Mouse (Mus musculus) adrenal gland, postnatal 4 days (tissue): ENCODE data around the gene Sh3rf1. TPM values are rescaled to one million over a fixed set of nuclear protein-coding genes. Genes with fewer than 3 reads are reported as not detected.
A peak's percentile ranks its signal among the peaks of the same experiment; 100 is the strongest.

Experiments
- DNase-seq, 2 experiments: peaks; one replicate each; pipeline ENCODE4 v3.0.0; 2021 to 2022; ENCODE audit warnings: low spot score in 2 of 2, mixed read lengths in 2 of 2
- long read RNA-seq, 2 experiments: library from polyadenylated mRNA; stranded (forward); transcript quantifications; one replicate each; pipeline ENCODE4 v2.0.0; 2021
- total RNA-seq, 2 experiments: library from RNA; stranded (reverse); gene quantifications; 2 replicates each; pipeline ENCODE4 v1.2.3; 2021

Sh3rf1 gene
- 10 to 100 TPM; 14.1 to 20.4 TPM for total RNA-seq
- long read RNA-seq, experiment 1, partial matches to known transcripts, result 0 of 1 reads
- long read RNA-seq, experiment 1, other reads (novel, unspliced or antisense), result 1 of 1 reads
- long read RNA-seq, experiment 2, partial matches to known transcripts, result 5 of 7 reads
- long read RNA-seq, experiment 2, other reads (novel, unspliced or antisense), result 2 of 7 reads

DNA sequence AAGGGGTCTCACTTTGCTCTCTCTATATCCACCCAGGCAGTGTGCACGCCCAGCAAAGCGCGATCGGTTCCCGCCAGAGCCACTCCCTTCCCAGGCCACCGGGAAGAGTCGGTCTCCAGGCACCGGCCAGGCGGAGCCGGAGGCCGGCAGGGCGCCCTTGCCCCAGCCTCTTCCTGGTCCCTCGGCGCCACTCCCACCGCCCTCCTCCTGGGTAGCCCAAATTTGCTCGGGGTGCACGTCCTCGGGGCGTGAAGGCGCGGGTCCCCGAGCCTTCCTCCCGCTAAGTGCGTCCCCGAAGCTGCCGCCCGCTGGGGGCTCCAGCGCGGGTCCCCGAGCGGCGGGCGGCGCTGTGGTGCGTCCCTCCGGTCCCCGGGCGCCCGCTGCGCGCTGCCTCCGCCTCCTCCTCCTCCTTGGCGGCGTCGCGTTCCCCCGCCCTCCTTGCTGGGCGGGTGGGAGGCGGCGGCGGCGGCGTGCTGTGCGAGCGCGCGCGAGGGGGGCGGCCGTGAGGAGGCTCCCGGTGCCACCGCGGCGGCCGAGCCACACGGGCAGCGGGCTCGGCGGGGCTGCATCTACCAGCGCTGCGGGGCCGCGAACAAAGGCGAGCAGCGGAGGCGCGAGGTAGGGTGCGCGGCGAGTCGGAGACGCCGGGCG is at the start of gene Sh3rf1:
Gene Sh3rf1, plus strand, starts transcription at position 144 of the 651 bp plus-strand sequence.
- DNase-seq, result peak; percentile 59 to 60

DNA sequence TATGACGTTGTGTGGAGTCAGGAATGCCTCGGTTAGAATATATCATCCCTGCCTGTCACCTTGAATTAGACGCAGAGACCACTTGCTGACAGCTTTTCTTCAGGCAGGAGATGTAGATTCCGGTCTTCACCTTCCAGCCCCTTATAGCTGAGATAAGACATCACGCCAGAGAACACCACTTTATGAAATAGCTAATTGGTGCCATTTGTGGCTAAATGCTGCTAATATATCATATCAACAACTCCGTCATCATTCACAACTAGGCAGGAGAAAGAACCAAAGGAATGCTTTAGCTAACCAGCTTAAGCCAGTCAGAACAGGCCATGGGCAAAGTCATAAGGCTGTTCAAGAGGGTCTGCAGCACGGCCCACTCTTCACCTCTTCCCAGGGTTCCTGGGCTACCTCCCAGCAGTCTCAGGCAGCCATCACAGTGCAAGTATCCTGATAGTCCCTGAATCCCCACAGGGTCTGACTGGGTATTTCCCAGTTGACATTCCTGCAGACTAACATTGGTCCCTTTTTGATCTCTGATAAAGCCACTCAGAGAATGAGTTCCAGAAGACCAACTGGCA is 49.7 kb upstream of the Sh3rf1 start:
- no peak for DNase-seq

- DNase-seq, result no peak
These were observed 47.8 kb upstream of the Sh3rf1 start for GRCm38 (mm10) chr8:61175876-61176275.

DNA sequence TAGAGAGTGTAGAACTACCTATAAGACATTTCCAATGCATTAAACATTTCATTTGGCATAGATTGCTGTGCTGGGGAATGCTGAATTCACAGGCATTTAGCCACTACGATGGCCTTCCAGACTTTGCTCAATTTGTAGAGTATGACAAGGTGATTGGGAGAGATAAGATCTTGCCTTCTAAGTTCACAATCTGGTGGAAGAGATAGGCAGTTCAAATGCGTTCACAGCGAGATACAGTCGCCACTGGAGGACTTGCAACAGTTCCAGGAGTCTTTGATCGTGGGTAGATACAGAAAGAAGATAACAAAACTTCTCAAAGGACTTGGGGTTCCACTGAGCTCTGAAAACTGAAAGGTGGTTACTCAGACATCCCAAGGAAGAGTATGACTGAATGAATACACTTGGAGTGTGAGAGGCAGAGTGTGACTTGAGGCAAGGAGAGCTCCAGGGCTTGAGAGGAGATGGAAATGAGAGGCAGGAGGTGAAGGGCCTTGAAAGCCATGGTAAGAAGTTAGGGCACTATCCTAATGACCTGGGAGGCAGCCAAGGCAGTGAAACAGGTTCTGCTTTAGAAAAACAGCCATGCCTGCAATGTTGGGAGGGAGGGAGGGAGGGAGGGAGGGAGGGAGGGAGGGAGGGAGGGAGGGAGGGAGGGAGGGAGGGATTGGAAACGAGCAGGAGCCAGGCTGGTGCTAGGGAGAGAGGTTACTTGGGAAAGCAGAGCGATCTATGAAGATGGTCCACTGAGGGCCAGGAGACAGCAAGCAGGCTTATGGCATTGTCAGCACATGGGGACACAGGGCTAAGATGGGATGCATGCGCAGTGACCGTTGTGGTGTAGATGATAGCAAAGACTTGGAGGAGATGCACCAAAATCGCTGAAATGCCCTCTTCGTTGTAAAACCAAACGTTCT is 45.7 kb upstream of the Sh3rf1 start:
- no peak for DNase-seq

GRCm38 (mm10) chr8:61178594-61179140 is 45.0 kb upstream of the Sh3rf1 start:
- DNase-seq, result no peak

DNA sequence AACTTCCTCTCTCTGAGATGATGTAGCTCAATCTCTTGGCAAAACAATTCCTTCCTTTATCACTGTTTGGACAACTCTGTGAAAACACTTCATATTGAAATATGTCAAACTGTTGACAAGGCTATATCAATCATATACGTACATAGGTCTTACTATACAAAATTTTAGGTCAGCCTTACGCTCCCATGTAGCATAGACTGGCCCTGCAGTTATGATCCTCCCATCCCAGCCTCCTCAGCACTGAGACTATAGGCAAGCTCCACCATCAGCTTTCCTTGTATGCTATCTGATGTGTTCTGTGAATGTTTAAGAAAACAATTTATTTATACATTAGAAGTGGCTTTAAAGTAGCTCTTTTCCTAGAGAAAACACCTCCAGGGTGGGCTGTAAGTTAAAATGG is 42.1 kb upstream of the Sh3rf1 start:
- no peak for DNase-seq

DNA sequence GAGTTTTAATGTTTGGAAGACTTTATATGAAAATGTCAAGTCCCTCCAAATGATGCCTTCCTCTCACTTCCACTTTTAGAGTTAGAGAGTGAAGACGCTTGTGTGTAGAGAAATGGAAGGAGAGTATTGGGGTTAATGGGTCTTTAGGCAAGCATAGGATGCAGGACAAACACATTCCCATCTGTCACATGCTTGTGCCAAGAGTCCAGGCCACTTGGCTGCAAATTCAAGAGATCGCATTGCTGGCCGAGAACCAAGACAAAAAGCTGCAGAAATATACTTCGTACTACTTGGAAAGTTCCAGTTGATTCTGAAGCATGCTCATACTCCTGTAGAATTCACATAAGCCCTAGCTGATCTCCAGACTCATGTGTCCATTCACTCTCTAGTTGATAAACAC is 41.7 kb upstream of the Sh3rf1 start:
- DNase-seq, result no peak

- DNase-seq, result no peak
These were observed 38.1 kb upstream of the Sh3rf1 start for GRCm38 (mm10) chr8:61185274-61186198.

- no peak for DNase-seq
These were observed 29.3 kb upstream of the Sh3rf1 start for GRCm38 (mm10) chr8:61194306-61194925.

DNA sequence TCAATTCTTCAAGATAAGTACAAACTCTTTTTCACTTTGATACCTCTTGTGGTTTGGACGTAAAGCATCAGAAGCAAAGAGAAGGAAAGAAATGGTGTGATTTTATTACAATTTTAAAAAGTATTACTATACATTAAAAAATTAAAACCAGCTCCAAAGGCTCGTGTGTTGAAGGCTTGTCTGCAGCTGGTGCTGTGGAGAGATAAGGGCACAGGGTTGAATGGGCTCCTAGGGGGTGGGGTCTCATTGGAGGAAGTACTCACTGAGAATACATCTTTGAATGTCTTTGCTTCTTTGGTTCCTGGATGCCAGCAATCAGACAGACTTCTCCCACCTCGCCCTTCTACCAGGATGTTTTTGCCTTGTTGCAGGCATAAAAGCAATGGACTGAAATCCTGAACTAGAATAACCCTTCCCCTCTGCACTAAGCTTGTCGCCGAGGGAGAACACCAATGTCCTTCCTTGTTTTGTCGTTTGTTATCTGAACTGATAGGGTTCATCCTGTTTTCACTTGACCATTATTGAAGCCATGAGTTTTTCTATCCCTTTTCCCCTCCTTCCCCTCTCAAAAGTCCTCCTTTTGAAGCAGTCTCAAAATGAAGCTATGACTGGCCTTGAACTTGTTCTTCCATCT is 23.3 kb upstream of the Sh3rf1 start:
- no peak for DNase-seq

DNA sequence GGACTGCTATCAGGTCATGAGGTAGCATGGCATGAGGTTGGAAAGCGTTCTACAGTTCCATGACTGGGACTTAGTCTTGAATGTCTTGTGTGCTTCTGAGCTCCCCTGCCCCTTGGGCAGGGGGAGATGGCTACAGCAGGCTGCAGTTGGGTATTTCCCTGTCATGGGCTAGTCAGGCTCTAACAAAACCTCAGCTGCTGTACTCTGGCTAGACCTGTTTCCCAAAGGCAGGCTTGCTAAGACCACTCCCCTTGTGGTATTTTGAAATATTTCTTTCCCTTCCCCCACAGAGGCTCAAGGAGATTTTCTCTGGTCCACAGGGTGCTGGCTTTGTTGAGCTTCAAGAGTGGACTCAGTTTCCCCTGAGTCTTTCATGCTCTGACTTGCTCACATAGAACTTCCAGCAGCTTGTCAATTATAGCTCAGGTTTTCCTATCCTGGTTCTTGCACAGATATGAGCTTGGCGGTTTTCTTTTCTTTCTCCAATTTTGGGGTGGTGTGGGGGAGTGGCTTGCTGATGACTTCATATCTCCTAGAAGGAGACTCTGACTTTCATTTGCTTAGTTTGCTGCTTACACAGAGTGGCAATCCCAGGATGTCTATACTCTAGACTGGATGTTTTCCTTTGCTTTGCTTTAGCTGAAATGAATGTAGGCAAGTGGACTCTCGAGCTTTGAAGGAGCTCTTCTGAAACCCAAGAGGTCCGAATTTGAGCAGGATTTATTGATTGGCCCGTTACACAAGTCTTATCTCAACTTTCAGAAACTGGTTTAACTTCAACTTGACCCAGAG is 20.4 kb upstream of the Sh3rf1 start:
- no peak for DNase-seq

DNA sequence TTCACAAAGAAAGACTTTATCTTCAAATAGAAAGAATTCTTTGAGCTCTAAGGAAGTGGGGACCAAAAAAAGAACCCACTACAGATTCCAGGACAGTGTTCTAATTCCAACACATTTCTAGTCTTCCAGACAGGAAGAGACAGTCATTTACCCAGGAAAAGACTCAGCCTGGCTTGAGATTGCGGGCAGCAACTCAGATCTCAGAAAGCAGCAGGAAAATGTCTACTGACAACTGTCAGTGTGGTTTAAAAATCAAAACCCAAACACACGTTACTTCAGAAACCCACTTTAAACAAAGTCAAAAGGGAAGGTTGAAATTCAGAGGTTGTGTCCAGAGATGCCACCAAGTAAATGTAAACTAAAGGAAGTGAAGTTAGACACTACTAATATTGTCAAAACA is 16.8 kb upstream of the Sh3rf1 start:
- no peak for DNase-seq

GRCm38 (mm10) chr8:61207636-61208035 is 16.0 kb upstream of the Sh3rf1 start:
- no peak for DNase-seq

DNA sequence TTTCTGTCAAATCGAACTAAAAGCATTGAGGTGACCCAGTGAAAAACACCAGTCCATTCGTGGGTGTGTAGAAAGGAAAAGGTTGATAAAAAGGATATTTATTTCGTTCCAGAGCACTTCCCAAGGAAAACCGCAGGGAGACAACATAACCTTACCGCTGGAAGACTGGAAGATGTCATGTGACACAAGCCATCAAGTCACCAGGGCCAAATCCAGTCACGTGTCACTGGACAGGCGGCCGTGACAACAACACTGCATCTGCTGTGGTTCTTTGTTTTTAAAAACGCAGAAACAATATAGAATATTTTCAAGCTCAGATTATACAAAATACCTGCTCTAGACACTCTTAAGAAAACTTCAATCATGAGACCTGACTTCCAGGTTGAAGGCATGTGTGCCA is 15.0 kb upstream of the Sh3rf1 start:
- DNase-seq, result no peak

- no peak for DNase-seq
These were observed 12.8 kb upstream of the Sh3rf1 start for GRCm38 (mm10) chr8:61210836-61211235.

DNA sequence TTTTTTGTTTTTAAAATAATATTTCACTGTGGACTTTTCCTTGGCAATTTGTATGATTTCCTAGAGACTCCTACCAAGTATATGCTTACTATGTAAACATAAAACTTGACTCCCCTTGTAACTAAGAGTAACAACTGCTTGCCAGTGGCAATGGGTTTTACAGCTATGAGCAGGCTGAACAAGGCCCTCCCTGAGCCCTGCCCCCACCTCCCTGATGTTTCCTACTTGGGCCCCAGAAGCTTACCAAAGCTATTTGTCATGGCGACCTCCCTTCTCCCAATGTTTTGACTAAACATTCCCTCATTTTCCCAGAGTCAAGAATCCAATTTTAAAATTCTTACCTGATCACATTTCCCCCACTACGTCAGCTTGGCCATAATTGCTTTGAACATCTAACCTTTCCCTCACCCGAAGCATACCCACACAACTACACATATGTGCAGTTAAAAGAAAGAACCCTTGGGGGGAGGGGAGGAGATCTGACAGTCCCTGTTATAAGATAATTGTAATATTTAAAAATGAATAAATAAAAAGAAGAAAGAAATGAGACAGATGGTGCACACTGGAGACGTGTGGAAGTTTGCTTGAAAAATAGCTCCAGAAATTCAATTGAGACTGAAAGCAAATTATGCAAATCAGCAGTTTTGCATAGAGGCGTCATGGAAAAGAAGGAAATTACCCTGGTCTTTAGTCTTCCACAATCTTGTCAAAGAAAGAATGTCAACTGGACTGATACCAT is 8.4 kb upstream of the Sh3rf1 start:
- DNase-seq, result no peak

- DNase-seq, result no peak
These were observed 6.7 kb upstream of the Sh3rf1 start for GRCm38 (mm10) chr8:61217017-61217416.

GRCm38 (mm10) chr8:61217426-61217825 is 6.2 kb upstream of the Sh3rf1 start:
- DNase-seq, result no peak
